Mouse (Mus musculus): ENCODE data around the gene Chpt1. TPM values are rescaled to one million over a fixed set of nuclear protein-coding genes. Genes with fewer than 3 reads are reported as not detected.

Gene Chpt1
- polyA plus RNA-seq, 1 experiment from 2014 or later: 64.8 TPM

DNA sequence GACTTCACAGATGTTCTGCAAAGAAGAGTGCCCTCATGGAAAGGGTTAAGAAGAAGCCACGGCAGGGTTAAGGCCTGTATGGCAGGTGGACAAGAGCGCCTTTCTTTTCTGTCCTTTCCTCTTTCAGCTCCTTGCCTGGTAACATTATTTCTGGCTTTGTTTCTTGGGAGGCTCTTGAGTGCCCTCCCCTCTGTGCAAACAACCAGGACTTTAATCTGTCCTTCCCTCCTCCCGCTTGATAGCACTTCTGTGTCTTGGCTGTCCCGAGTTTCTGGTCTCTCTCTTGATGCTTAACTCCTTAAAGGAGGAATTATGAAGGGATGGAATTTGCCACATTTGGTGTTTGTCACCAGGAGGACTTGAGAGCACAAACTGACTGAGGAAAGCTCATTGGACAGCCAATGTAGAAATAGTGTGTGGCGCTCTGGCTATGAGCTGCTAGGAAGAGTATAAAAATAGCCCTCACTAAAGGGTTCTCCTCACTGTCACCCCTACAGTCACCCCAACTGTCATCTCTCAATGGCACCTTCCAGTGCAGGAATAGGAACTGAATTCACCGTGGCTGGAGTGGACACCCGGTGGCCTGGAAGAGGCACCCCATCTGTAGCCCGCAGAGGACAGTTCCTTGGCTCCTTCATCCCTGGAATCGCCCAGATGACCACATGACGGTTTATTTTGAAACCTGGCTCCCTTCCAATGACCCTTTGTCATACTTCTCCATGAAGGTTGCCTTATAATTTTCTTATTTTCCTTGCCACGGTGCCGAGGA lies 6.8 kb upstream of the Chpt1 start:
- Histone ChIP-seq H3K9ac (no peak overlapping the region), H3K4me3 (replicated peaks) (no peak overlapping the region), H3K9me3 (no peaks in the 10 kb centered on the region), H3K4me2 (no peak overlapping the region), H3K27ac (no peak overlapping the region), H3K27me3 (replicated peaks) (no peaks in the 10 kb centered on the region), H3K36me3 (no peaks in the 10 kb centered on the region), H3K4me1 (no peaks in the 10 kb centered on the region)
- no peak for ATAC-seq (ENCODE audit: insufficient read depth, low FRiP score, low read depth)
- WGBS: 69% methylated on average over 12 of the region's 12 CpGs

DNA sequence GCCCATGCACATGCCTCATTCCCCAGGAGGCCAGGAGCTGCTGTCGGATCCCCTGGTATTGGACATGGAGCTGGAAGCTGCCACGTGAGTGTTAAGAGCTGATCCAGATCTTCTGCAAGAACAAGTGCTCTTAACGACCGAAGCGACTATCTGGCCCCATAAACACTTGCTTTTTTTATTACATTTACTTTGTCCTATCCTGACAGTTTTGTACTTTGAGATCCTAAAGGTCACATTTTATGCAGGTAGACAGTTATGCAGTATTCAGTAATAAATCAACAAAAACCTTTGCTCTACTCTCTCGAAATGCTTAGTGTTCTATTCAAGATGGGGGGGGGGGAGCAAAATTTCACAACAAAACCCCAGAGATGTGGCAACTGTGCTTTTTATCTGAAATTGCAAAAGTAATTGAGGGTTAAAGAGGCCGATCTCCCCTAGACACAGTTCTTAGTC lies 3.8 kb upstream of the Chpt1 start:
- Histone ChIP-seq H3K27me3 (replicated peaks) (no peaks in the 10 kb centered on the region), H3K36me3 (no peaks in the 10 kb centered on the region), H3K4me2 (no peak overlapping the region), H3K9ac (no peak overlapping the region), H3K4me1 (peaks cover 5% of the 10 kb centered on the region; the same call in 1 of the 2 replicates), H3K9me3 (no peaks in the 10 kb centered on the region), H3K27ac (no peak overlapping the region), H3K4me3 (replicated peaks) (no peak overlapping the region)
- no peak for ATAC-seq (ENCODE audit: insufficient read depth, low FRiP score, low read depth)
- 69% methylated on average over 7 of the region's 7 CpGs for WGBS

DNA sequence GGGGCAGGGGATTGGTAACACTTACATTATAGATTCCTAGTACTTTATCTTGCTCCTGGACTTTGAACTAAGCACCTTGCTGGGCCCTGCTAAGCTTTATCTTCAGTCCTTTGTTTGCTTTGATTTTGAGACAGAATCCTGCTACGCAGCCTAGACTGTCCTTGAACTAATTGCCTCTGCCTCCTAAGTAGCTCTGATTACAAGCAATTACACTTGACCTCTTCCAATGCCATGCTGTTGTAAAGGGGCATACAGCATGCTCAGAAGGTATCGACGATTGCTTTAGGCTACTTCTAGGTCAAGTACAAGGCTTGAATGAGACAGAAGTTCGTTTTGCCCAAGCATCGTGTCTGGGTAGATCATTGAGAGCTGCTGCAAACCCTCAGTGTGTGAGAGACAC lies 1.4 kb upstream of the Chpt1 start:
- Histone ChIP-seq H3K9ac (no peak overlapping the region), H3K4me3 (replicated peaks) (no peak overlapping the region), H3K4me1 (peaks cover 5% of the 10 kb centered on the region; the same call in 1 of the 2 replicates), H3K27ac (peak overlapping the region; percentile 21; the same call in 1 of the 2 replicates), H3K4me2 (no peak overlapping the region), H3K27me3 (replicated peaks) (no peaks in the 10 kb centered on the region), H3K9me3 (no peaks in the 10 kb centered on the region), H3K36me3 (no peaks in the 10 kb centered on the region)
- ATAC-seq (ENCODE audit: insufficient read depth, low FRiP score, low read depth): no peak; the same call in 1 of the 2 replicates
- 60% methylated on average over 5 of the region's 5 CpGs for WGBS

DNA sequence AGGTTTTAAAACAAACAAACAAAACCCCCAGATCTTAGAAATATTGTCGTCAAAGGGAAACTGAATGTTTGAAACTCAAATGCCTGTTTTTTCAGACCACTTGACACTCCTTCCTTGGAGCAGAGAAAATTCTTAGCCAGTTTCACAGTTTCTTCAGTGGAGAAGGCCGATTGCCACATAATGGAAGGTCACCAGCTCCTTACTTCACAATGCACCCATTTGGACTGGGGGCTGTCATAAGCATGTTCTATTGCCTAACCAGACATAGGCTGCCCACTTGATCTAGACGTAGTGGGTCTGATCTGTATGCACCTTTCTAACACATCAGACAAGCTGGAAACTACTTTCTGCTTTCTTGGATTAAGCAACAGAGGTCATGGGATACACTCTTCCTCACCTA lies 608 bp upstream of the Chpt1 start:
- no peak overlapping the region for H3K9ac ChIP-seq
- 57% methylated on average over 3 of the region's 3 CpGs for WGBS
- H3K27ac ChIP-seq: peak overlapping the region; percentile 57; the same call in 1 of the 2 replicates

DNA sequence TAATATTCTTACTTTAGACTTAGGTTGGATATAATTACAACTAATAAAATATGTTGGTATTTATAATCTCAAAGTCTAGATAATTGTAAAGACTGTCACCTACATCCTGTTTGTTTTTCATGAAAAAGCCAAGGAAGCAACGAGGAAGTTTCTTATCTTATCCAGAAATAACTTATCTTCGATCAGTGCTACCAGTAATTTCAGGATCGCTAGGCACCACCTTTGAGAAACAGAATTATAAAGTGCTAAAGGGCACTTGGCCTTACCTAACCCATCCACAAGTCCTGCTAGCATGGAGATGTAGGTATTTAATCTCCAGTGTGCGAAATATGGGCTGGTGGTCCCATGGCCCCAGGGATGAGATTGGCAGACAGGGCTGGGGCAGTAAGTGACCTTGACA lies 954 bp downstream of the Chpt1 start:
- H3K9ac ChIP-seq: peak overlapping the region; percentile 84
- peaks cover 5% of the 10 kb centered on the region; the same call in 1 of the 2 replicates for H3K4me1 ChIP-seq
- 44% methylated on average over 4 of the region's 4 CpGs for WGBS
- no peaks in the 10 kb centered on the region for H3K9me3 ChIP-seq
- H3K27ac ChIP-seq: no peak overlapping the region
- H3K4me3 ChIP-seq (replicated peaks): peak overlapping the region; percentile 77
- peak overlapping the region; percentile 88 for H3K4me2 ChIP-seq
- no peaks in the 10 kb centered on the region for H3K27me3 ChIP-seq (replicated peaks)
- H3K36me3 ChIP-seq: no peaks in the 10 kb centered on the region
- ATAC-seq (ENCODE audit: insufficient read depth, low FRiP score, low read depth): no peak

More for the DNA sequence above, 608 bp upstream of the Chpt1 start:
- Histone ChIP-seq H3K9me3 (no peaks in the 10 kb centered on the region), H3K4me1 (peaks cover 5% of the 10 kb centered on the region; the same call in 1 of the 2 replicates), H3K4me2 (peak overlapping the region; percentile 88), H3K4me3 (replicated peaks) (peak overlapping the region; percentile 77), H3K27me3 (replicated peaks) (no peaks in the 10 kb centered on the region), H3K36me3 (no peaks in the 10 kb centered on the region)
- ATAC-seq (ENCODE audit: insufficient read depth, low FRiP score, low read depth): no peak

DNA sequence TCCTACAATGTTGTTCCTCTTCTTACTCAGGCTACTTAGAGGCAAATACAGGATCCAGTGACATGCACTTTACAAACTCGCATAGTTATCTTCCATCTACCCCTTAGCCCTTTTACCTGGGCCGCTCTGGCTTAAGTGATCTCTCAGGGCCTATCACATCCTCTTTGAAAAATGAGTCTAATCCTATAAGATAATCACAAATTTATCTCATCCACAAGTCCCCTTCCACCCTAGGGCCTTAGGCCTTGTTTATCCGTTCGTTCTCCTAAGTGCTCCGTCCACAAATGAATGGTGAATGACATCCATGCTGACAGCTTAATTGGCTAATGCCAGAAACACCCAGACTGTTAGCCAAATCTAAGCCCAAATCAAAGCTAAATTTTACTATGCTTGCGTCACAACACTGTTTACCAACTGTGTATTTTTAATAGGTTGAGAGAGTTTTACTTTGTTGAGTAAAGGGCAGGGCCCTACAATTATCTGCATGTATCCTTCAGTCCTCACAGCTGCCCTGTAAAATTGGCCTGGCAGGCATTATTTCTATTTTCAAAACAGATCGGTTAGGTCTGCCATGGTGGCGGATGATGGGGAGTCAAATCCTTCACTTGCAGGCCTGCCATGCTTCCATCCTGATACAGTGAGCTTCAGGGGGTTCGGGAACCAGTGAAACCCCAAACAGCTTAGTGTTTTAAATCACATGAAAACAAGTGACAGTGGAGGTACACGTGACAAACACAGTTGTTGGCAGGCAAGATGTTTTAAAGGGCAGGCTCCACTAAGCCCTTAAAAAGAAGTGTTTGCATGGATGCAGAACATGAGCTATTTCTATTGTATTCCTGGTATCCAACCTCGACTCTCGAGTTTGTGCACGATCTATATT lies 1.7 kb downstream of the Chpt1 start:
- no peak overlapping the region; the same call in 1 of the 2 replicates for H3K4me3 ChIP-seq (replicated peaks)

DNA sequence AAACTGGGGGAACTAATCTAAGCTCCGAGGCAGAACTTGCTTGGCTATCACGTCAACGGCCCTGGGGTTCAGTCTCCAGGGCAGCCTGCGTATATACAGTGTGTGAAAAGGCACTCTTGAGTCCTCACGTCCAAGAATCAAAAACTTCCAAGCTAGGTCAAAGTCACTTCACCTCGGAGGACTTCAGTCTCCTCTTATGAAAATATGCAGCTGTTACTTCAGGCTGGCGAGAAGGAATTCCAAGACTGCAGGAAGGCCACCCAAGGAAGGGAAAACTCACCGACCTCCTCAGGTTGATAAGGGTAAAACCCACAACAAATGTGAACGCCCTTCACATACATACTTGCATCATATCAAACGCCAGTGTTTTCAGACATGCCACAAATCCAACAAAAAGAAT lies 2.5 kb downstream of the Chpt1 start:
- H3K36me3 ChIP-seq: no peaks in the 10 kb centered on the region
- WGBS: 50% methylated on average over 10 of the region's 10 CpGs
- no peaks in the 10 kb centered on the region for H3K27me3 ChIP-seq (replicated peaks)
- peaks cover 5% of the 10 kb centered on the region; the same call in 1 of the 2 replicates for H3K4me1 ChIP-seq
- no peak overlapping the region for H3K27ac ChIP-seq
- ATAC-seq (ENCODE audit: insufficient read depth, low FRiP score, low read depth): no peak
- H3K4me3 ChIP-seq (replicated peaks): no peak overlapping the region
- 0 out of 2 replicates have a peak overlapping the region, but pooled peaks have one; percentile 4 for H3K4me2 ChIP-seq
- H3K9ac ChIP-seq: no peak overlapping the region
- no peaks in the 10 kb centered on the region for H3K9me3 ChIP-seq

More for the DNA sequence above, 1.7 kb downstream of the Chpt1 start:
- Histone ChIP-seq H3K4me1 (peaks cover 5% of the 10 kb centered on the region; the same call in 1 of the 2 replicates), H3K27me3 (replicated peaks) (no peaks in the 10 kb centered on the region), H3K4me2 (0 out of 2 replicates have a peak overlapping the region, but pooled peaks have one; percentile 4), H3K9ac (no peak overlapping the region), H3K36me3 (no peaks in the 10 kb centered on the region), H3K9me3 (no peaks in the 10 kb centered on the region), H3K27ac (no peak overlapping the region)
- ATAC-seq (ENCODE audit: insufficient read depth, low FRiP score, low read depth): no peak
- WGBS: 77% methylated on average over 13 of the region's 13 CpGs

DNA sequence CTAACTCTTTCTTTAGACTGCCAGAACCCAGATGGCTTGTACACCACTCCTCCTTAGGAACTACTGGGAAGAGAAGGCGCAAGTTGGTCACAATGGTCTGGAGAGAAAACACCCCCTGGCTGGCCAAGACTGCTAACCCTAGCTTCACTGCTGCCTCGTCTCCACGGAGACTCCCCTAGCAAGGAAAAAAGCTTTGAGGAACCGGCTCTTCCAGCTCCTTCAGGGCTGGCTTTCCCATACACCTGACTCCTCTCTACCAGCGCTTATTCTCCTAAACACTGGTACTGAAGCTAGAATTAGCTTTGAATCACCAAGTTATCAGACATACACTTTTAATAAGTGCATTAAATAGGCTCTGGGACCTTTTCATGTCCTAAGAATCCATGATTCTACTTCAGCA lies 3.9 kb downstream of the Chpt1 start:
- Histone ChIP-seq H3K4me3 (replicated peaks) (no peak overlapping the region), H3K36me3 (no peaks in the 10 kb centered on the region), H3K9ac (no peak overlapping the region), H3K4me1 (peaks cover 5% of the 10 kb centered on the region; the same call in 1 of the 2 replicates), H3K9me3 (no peaks in the 10 kb centered on the region), H3K27me3 (replicated peaks) (no peaks in the 10 kb centered on the region), H3K4me2 (no peak overlapping the region), H3K27ac (no peak overlapping the region)
- ATAC-seq (ENCODE audit: insufficient read depth, low FRiP score, low read depth): no peak
- WGBS: 56% methylated on average over 5 of the region's 5 CpGs

DNA sequence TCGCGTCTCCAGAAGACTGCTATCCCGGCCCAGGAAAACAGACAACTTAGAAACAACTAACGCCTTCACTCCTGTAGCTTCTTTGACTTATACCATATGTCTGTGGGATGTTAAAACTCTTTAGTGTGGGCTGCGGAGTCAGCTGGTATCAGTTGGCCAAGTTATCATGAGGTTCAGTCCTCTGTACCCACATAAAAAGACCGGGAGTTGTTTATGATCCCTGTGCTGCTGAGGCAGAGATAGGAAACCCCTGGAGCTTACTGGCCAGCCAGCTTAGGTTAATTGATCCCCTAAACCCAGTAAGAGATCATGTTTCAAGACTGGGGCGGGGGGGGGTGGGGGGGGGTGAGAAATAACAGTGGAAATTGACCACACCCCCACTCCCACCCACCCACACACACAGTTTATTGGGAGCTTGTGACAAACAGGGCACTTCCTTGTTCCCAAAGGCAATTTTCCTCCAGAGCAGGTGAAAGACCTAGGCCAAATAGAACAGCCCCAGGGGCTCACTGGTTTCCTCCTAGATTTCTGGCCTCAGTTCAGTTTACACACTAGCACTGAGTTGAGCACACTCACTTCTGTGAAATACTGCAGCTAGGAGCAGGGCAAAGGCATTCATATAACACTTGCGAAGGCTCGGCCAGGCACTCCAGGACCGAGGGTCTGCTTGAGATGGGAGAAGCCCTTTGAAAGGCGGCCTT lies 6.9 kb downstream of the Chpt1 start:
- H3K27ac ChIP-seq: no peak overlapping the region
- no peak overlapping the region for H3K4me3 ChIP-seq (replicated peaks)
- no peaks in the 10 kb centered on the region for H3K36me3 ChIP-seq
- WGBS: 53% methylated on average over 11 of the region's 11 CpGs
- no peaks in the 10 kb centered on the region for H3K27me3 ChIP-seq (replicated peaks)
- no peaks in the 10 kb centered on the region for H3K4me1 ChIP-seq
- no peak overlapping the region for H3K4me2 ChIP-seq
- no peak; the same call in 1 of the 2 replicates for ATAC-seq (ENCODE audit: insufficient read depth, low FRiP score, low read depth)
- H3K9ac ChIP-seq: no peak overlapping the region
- H3K9me3 ChIP-seq: no peaks in the 10 kb centered on the region

DNA sequence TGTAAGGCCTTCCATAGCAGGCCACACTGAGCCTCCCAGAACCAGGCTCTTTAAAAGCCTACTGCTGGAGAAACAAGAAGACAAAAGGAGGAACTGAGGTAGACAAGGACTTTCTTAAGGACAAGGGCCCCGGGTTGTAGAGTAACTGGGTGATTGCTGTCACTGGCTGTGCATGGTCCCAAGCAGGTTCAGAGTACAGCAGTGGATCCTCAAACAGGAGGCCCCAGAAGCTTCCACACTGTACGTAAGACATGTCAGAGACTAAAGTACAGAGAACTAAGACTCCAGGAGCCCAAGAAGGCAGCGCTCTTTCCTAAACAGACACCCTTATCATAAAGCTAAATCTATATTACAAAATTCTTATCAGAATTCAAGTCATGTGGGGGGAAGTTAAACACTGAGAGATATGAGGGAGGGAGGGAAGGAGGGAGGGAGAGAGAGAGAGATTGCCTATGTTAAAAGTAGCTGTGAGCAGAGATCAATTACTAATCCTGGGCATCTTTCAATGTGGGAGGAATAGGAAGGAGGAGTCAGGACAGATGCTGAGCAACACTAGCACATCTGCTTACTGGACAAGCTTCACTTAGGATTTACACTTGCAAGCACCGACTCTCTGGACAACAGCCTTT lies 8.8 kb downstream of the Chpt1 start:
- Histone ChIP-seq H3K4me2 (no peak overlapping the region), H3K9me3 (no peaks in the 10 kb centered on the region), H3K27me3 (replicated peaks) (no peaks in the 10 kb centered on the region), H3K4me1 (no peaks in the 10 kb centered on the region), H3K27ac (no peak overlapping the region), H3K4me3 (replicated peaks) (no peak overlapping the region), H3K9ac (no peak overlapping the region), H3K36me3 (no peaks in the 10 kb centered on the region)
- ATAC-seq (ENCODE audit: insufficient read depth, low FRiP score, low read depth): no peak
- WGBS: 79% methylated on average over 4 of the region's 4 CpGs

DNA sequence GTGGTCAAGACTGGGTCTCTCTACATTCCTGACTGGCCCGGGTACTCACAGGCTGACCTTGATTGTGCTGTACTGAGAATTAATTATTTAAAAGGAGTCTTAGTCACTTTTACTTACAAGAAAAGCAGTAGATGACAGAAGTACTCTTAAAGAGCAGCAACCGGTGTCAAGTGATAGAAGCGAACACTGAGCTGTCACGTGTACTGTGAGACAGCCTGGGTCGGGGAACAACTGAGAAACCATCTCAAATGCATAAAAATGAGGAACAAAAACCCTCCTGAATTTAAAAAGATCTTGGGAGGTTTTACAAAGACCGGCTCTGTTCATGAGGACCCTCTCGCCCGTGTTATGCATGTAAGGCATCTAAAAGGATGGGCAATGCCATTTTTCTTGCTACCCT lies 11.2 kb downstream of the Chpt1 start:
- no peaks in the 10 kb centered on the region for H3K36me3 ChIP-seq
- no peaks in the 10 kb centered on the region for H3K9me3 ChIP-seq
- no peak overlapping the region for H3K4me2 ChIP-seq
- no peak for ATAC-seq (ENCODE audit: insufficient read depth, low FRiP score, low read depth)
- no peaks in the 10 kb centered on the region for H3K4me1 ChIP-seq
- WGBS: 82% methylated on average over 8 of the region's 8 CpGs
- no peak overlapping the region for H3K27ac ChIP-seq
- no peak overlapping the region for H3K4me3 ChIP-seq (replicated peaks)
- H3K9ac ChIP-seq: no peak overlapping the region
- H3K27me3 ChIP-seq (replicated peaks): no peaks in the 10 kb centered on the region
